Mouse (Mus musculus) neural tube, embryonic 11.5 days (tissue): Measurements from ENCODE around the gene Ddx5. TPM values are rescaled to one million over a fixed set of nuclear protein-coding genes. Genes with fewer than 3 reads are reported as not detected.
"Not testable (repeated sequence)": the region's sequence is repeated elsewhere in the genome, so short reads cannot be mapped to it uniquely, and the experiment has no call there.

Experiments
- ATAC-seq: fragments of 200-750 bp; cut with Nextera tagmentation; 2 replicates; pipeline ENCODE4 v1.8.0; 2017; ENCODE audit warnings: moderate number of reproducible peaks, mild to moderate bottlenecking, moderate TSS enrichment, moderate library complexity; ENCODE audit not compliant: insufficient read depth, low FRiP score, low TSS enrichment
- DNase-seq: peaks from one replicate; pipeline ENCODE4 v3.0.0-alpha.2; 2015; ENCODE audit warnings: low spot score
- H3K27ac ChIP-seq: fragments of 300-500 bp; sonication (generic); 2 replicates; pipeline ENCODE4 v1.5.1; 2014; ENCODE audit warnings: low read depth, mild to moderate bottlenecking, low read length
- H3K27me3 ChIP-seq: fragments of 300-500 bp; sonication (generic); 2 replicates; pipeline ENCODE4 v1.6.1; 2014; ENCODE audit warnings: mild to moderate bottlenecking, low read length, mixed read lengths; ENCODE audit not compliant: control insufficient read depth, insufficient read depth
- H3K36me3 ChIP-seq: fragments of 300-500 bp; sonication (generic); 2 replicates; pipeline ENCODE4 v1.6.1; 2014; ENCODE audit warnings: mild to moderate bottlenecking, low read length, moderate library complexity, mixed read lengths; ENCODE audit not compliant: control insufficient read depth, insufficient read depth
- H3K4me1 ChIP-seq: fragments of 300-500 bp; sonication (generic); 2 replicates; pipeline ENCODE4 v1.6.1; 2014; ENCODE audit warnings: low read length, mixed read lengths; ENCODE audit not compliant: control insufficient read depth, insufficient read depth
- H3K4me2 ChIP-seq: fragments of 300-500 bp; sonication (generic); 2 replicates; pipeline ENCODE4 v1.6.1; 2014; ENCODE audit warnings: low read depth, mild to moderate bottlenecking, moderate library complexity
- H3K4me3 ChIP-seq: fragments of 300-500 bp; sonication (generic); 2 replicates; pipeline ENCODE4 v1.5.1; 2014; ENCODE audit warnings: low read depth, low read length
- H3K9ac ChIP-seq: fragments of 300-500 bp; sonication (generic); 2 replicates; pipeline ENCODE4 v1.6.1; 2014; ENCODE audit warnings: mild to moderate bottlenecking, low read length
- H3K9me3 ChIP-seq: fragments of 300-500 bp; sonication (generic); 2 replicates; pipeline ENCODE4 v1.6.1; 2016; ENCODE audit warnings: low read length; ENCODE audit not compliant: control insufficient read depth
- WGBS: fragments of 180-500 bp; shearing (Covaris S2); extraction: QIAGEN DNeasy Blood & Tissue Kit; methylation state at CpG from one replicate; pipeline ENCODE4 v1.1.7; 2014; 5-methylcytosine and 5-hydroxymethylcytosine counted together
- polyA plus RNA-seq: library from polyadenylated mRNA; unstranded; fragments of >200 nt; fragmentation: Nextera tagmentation; extraction: Ambion mirVana; gene quantifications from 2 replicates; pipeline ENCODE4 v1.2.1, GENCODE M21; 2014

Ddx5 gene
- polyA plus RNA-seq, 1 experiment from 2014 or later, result 500 TPM

DNA sequence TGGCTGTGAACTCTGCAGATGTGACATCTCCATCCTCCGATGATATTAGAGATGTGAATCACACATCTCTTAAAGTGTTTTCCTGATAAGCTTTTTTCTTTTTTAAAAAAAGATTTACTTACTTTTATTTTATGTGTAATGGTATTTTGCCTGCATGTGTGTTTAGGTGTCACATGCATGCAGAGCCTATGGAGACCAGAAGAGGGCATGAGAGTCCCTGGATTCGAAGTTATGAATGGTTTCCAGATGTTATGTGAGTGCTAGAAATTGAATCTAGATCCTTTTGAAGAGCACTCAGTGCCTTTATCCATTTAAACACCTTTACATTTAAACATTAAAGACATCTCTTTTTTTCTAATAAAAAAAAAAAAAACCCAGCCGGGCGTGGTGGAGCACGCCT lies 44.0 kb downstream of the Ddx5 start:
- no peak overlapping the region for H3K9ac ChIP-seq
- H3K4me2 ChIP-seq, result no peak overlapping the region
- no peak overlapping the region for H3K4me3 ChIP-seq
- no peaks in the 10 kb centered on the region for H3K27me3 ChIP-seq
- no peaks in the 10 kb centered on the region for H3K4me1 ChIP-seq
- DNase-seq, result no peak
- WGBS, result 86% methylated on average over 5 of the region's 5 CpGs
- no peak for ATAC-seq
- H3K9me3 ChIP-seq, result no peaks in the 10 kb centered on the region
- no peaks in the 10 kb centered on the region for H3K36me3 ChIP-seq
- no peak overlapping the region for H3K27ac ChIP-seq

DNA sequence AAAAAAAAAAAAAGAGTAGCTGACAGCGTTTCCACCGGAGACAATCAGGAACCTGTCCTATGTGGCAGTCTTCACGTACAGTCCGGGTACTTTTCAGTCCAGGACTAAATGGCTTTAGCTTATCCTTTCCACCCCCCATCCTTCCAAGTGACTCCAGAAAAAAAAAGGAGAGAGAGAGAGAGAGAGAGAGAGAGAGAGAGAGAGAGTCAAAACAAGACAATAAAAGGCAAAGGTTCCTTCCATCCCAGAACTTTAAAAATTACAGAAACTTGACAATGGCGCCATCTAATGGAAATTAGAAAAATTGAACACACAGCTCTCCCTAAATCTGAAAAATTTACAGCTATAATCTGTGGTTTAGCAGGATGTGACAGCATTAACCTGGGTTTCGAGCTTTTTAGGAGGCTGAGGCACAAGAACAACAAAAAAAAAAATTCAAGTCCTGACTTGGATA lies 46.6 kb downstream of the Ddx5 start:
- Histone ChIP-seq H3K27me3 (no peaks in the 10 kb centered on the region), H3K4me2 (no peak overlapping the region), H3K36me3 (no peaks in the 10 kb centered on the region), H3K4me3 (no peak overlapping the region), H3K27ac (no peak overlapping the region), H3K9ac (no peak overlapping the region), H3K9me3 (no peaks in the 10 kb centered on the region), H3K4me1 (no peaks in the 10 kb centered on the region)
- ATAC-seq (no peak), DNase-seq (no peak)
- WGBS, result 60% methylated on average over 6 of the region's 6 CpGs

DNA sequence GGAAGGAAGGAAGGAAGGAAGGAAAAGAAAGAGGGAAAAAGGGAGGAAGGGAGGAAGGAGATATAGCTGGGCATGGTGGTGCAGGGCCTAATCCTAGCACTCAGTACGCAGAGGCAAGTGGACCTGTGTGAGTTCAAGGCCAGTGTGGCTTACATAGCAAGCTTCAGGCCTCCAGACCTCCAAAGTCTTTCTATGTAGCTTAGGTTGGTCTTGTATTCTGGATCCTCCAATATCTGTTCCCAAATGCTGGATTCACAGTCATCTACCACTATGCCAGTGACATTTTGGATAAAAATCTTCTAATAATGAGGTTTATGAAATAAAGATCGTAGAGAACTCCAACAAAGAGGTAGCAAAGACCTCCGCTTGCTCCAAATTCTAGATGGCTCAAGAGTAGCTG lies 47.2 kb downstream of the Ddx5 start:
- WGBS, result 88% methylated on average over 3 of the region's 3 CpGs
- DNase-seq (no peak), ATAC-seq (no peak)
- H3K27me3 ChIP-seq, result no peaks in the 10 kb centered on the region
- no peaks in the 10 kb centered on the region for H3K9me3 ChIP-seq
- H3K4me2 ChIP-seq, result no peak overlapping the region
- no peak overlapping the region for H3K9ac ChIP-seq
- no peaks in the 10 kb centered on the region for H3K36me3 ChIP-seq
- H3K27ac ChIP-seq, result no peak overlapping the region
- H3K4me3 ChIP-seq, result no peak overlapping the region
- H3K4me1 ChIP-seq, result peaks cover 4% of the 10 kb centered on the region

DNA sequence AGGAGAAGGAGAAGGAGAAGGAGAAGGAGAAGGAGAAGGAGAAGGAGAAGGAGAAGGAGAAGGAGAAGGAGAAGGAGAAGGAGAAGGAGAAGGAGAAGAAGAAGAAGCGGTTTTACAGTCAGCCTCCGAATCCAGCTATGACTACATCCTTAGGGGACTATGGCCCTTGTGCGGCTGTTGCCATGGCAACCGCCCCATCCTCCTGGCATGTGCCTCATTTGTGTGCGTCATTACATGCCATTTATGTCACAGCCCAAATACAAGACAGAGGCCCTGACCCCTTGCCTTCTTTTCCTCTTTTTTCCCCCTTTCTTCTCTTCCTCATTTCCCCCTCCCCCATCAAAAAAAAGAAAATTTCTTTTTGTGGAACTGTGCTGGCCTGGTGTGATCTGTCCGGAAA lies 47.8 kb downstream of the Ddx5 start:
- no peak overlapping the region for H3K4me3 ChIP-seq
- peaks cover 4% of the 10 kb centered on the region for H3K4me1 ChIP-seq
- H3K9ac ChIP-seq, result no peak overlapping the region
- H3K4me2 ChIP-seq, result no peak overlapping the region
- WGBS, result 48% methylated on average over 6 of the region's 6 CpGs
- ATAC-seq (no peak; the same call in 1 of the 2 replicates), DNase-seq (peak; percentile 78)
- H3K27ac ChIP-seq, result no peak overlapping the region
- H3K27me3 ChIP-seq, result no peaks in the 10 kb centered on the region
- H3K36me3 ChIP-seq, result no peaks in the 10 kb centered on the region
- no peaks in the 10 kb centered on the region for H3K9me3 ChIP-seq

DNA sequence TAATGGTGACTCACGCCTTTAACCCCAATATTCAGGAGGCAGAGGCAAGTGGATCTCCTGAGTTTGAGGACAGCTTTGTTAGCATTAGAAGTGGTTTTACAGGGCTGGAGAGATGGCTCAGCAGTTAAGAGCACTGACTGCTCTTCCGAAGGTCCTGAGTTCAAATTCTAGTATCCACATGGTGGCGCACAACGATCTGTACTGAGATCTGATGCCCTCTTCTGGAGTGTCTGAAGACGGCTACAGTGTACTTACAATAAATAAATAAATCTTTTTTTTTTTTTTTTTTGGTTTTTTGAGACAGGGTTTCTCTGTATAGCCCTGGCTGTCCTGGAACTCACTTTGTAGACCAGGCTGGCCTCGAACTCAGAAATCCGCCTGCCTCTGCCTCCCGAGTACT lies 48.3 kb downstream of the Ddx5 start:
- ATAC-seq, H3K27ac ChIP-seq, H3K27me3 ChIP-seq, DNase-seq, H3K4me3 ChIP-seq, H3K4me1 ChIP-seq, H3K36me3 ChIP-seq, H3K4me2 ChIP-seq, H3K9me3 ChIP-seq, H3K9ac ChIP-seq: not testable (repeated sequence)
- WGBS, result 90% methylated on average over 8 of the region's 8 CpGs

DNA sequence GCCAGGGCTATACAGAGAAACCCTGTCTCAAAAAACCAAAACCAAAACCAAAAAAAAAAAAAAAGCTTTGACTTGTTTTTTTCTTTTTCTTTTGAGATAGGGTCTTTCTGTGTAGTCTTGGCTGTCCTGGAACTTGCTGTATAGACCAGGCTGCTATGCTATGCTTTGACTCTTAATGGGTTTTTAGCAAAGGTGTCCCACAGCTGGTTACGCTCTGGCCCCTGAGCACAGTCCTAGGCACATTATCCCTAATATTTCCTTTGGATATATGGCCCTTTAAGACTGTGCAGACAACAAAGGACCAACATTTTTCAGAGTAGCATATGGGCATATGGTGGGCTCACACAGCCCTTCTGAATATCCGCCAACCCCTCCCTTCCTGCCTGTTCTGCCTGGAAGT lies 49.9 kb downstream of the Ddx5 start:
- Histone ChIP-seq H3K4me1 (peaks cover 4% of the 10 kb centered on the region), H3K9ac (no peak overlapping the region), H3K36me3 (no peaks in the 10 kb centered on the region), H3K4me2 (no peak overlapping the region), H3K27ac (no peak overlapping the region), H3K27me3 (no peaks in the 10 kb centered on the region), H3K4me3 (no peak overlapping the region), H3K9me3 (no peaks in the 10 kb centered on the region)
- DNase-seq (no peak), ATAC-seq (no peak)
- WGBS, result 88% methylated on average over 2 of the region's 2 CpGs

DNA sequence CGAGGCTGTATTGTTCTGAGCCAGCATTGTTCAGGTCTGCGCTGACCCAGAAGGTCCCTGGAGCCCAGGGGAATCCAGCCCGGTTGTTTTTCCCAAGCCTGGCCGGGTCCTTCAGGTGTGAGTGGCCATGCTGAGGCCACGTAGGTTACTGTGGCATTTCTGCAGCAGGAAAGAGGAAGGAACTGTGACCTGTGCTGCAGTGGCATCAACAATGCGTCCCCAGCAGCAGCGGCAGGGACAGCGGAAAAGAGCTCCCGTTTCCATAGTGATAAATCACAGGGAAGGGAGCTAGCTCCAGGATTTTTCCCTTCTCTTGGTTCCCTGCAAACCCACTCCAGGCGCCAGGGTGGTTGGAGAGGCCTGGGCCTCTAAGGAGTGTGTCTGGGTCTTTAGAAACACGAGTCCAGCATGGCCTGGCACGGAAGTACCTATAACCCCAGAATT lies 51.8 kb downstream of the Ddx5 start:
- ATAC-seq, result no peak
- no peaks in the 10 kb centered on the region for H3K27me3 ChIP-seq
- H3K4me2 ChIP-seq, result no peak overlapping the region
- DNase-seq, result peak; percentile 42
- no peaks in the 10 kb centered on the region for H3K9me3 ChIP-seq
- peak overlapping the region; percentile 45 for H3K9ac ChIP-seq
- no peaks in the 10 kb centered on the region for H3K36me3 ChIP-seq
- peaks cover 4% of the 10 kb centered on the region for H3K4me1 ChIP-seq
- H3K27ac ChIP-seq, result 0 out of 2 replicates have a peak overlapping the region, but pooled peaks have one; percentile 44
- H3K4me3 ChIP-seq, result no peak overlapping the region
- 17% methylated on average over 12 of the region's 12 CpGs for WGBS

DNA sequence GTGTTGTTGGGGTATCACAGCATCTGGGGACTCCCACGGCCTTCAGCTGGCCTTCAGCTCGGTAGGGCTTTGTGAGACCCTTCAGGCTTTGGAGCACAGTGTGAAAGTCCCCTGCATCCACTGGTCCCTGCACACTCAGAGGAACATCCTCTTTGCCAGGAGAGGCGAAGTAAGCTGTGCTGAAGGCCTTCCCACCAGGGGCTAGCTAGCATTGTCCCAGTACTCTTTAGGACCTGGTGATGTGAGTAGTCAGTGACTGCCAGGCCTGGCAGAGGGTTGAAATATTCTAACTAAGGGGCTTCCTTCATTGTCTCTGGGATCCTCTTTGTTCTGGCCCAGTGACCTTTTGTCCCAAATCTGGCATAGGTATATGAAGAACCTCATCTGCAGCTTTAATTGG lies 52.4 kb downstream of the Ddx5 start:
- 59% methylated on average over 3 of the region's 3 CpGs for WGBS
- peaks cover 4% of the 10 kb centered on the region for H3K4me1 ChIP-seq
- H3K9ac ChIP-seq, result peak overlapping the region; percentile 26; the same call in 1 of the 2 replicates
- H3K4me3 ChIP-seq, result no peak overlapping the region
- no peaks in the 10 kb centered on the region for H3K36me3 ChIP-seq
- H3K4me2 ChIP-seq, result no peak overlapping the region
- DNase-seq (no peak), ATAC-seq (no peak)
- H3K9me3 ChIP-seq, result no peaks in the 10 kb centered on the region
- no peak overlapping the region for H3K27ac ChIP-seq
- no peaks in the 10 kb centered on the region for H3K27me3 ChIP-seq

DNA sequence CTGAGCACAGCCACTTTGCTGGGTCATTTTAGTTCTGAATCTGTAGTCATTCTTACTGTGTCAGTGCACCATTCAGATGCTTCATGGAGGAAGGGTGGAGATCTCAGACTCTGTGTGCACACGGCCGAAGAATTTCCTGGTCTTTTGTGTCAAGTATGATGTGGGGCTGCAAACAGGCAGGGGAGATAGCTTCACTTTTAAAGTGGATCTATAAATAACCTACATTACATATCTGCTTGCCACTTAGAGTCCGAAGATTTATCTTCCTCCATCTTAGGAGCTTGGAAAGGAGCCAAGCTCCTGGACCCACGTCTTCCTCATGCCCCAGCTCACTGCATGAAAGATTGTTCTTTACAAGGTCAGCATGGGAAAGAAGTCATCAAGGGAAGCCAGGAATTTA lies 58.3 kb downstream of the Ddx5 start:
- no peaks in the 10 kb centered on the region for H3K4me1 ChIP-seq
- no peaks in the 10 kb centered on the region for H3K27me3 ChIP-seq
- no peaks in the 10 kb centered on the region for H3K9me3 ChIP-seq
- no peak for DNase-seq
- no peak overlapping the region for H3K4me2 ChIP-seq
- no peak overlapping the region for H3K4me3 ChIP-seq
- H3K9ac ChIP-seq, result no peak overlapping the region
- H3K36me3 ChIP-seq, result no peaks in the 10 kb centered on the region
- whole genome bisulfite sequencing, result 81% methylated on average over 4 of the region's 4 CpGs
- ATAC-seq, result no peak
- H3K27ac ChIP-seq, result no peak overlapping the region
